ENCODE assay signal across 17 mouse cellular contexts in genomic region chr19:44369371-44369770, GRCm38 (mm10). TPM values are rescaled to one million over a fixed set of nuclear protein-coding genes. Genes with fewer than 3 reads are reported as not detected.
"Had no signal": no experiment of that assay in that cellular context is flagged by ENCODE, and none has a peak within 500 bp of the region (broad histone marks: within the 10 kb centered on the region; RNA-seq: fewer than 3 reads in every experiment).

No protein-coding gene starts in this region.

- H3K4me3 ChIP-seq: kidney, embryonic 15.5 days; left cerebral cortex, adult 2 months; liver, embryonic 13.5 days; lung, embryonic 15.5 days; megakaryocyte, embryonic 14.5 days; midbrain, embryonic 12.5 days; neural tube, embryonic 13.5 days had no signal

- H3K4me1 ChIP-seq: lung, embryonic 15.5 days; megakaryocyte, embryonic 14.5 days; midbrain, embryonic 12.5 days had no signal

- H3K4me2 ChIP-seq: kidney, embryonic 15.5 days; liver, embryonic 13.5 days; lung, embryonic 15.5 days; midbrain, embryonic 12.5 days; neural tube, embryonic 13.5 days had no signal

- ATAC-seq: intestine, embryonic 16.5 days; liver, postnatal 0 days had no signal

- H3K27me3 ChIP-seq: lung, embryonic 15.5 days; midbrain, embryonic 12.5 days; neural tube, embryonic 13.5 days had no signal

- H3K9me3 ChIP-seq: kidney, embryonic 15.5 days; liver, embryonic 13.5 days; lung, embryonic 15.5 days; megakaryocyte, embryonic 14.5 days; midbrain, embryonic 12.5 days; neural tube, embryonic 13.5 days had no signal

- DNase-seq: liver; liver, embryonic 13.5 days; liver, postnatal 0 days; lung, postnatal 14 days; right cerebral cortex, adult 18-20 months; right cerebral cortex, postnatal 25 days; thymus, postnatal 4 days had no signal

- H3K27ac ChIP-seq: kidney, embryonic 15.5 days; left cerebral cortex, adult 2 months; liver, embryonic 13.5 days; lung, embryonic 15.5 days; macrophage; midbrain, embryonic 12.5 days; neural tube, embryonic 13.5 days; stomach, postnatal 0 days had no signal

- H3K9ac ChIP-seq: kidney, embryonic 15.5 days; liver, embryonic 13.5 days; liver, postnatal 0 days; lung, embryonic 15.5 days; midbrain, embryonic 12.5 days; neural tube, embryonic 13.5 days had no signal

- H3K36me3 ChIP-seq: kidney, embryonic 15.5 days; liver, embryonic 13.5 days; lung, embryonic 15.5 days; midbrain, embryonic 12.5 days; neural tube, embryonic 13.5 days had no signal

RNA-seq across cellular contexts. Expression of gene Scd4, which starts 36.5 kb away (rescaled TPM):
- polyA plus RNA-seq: limb, embryonic 11.5 days; liver, postnatal 0 days had no signal
